Comparison of ENCODE assay signal across 22 mouse cellular contexts in the genomic region with DNA sequence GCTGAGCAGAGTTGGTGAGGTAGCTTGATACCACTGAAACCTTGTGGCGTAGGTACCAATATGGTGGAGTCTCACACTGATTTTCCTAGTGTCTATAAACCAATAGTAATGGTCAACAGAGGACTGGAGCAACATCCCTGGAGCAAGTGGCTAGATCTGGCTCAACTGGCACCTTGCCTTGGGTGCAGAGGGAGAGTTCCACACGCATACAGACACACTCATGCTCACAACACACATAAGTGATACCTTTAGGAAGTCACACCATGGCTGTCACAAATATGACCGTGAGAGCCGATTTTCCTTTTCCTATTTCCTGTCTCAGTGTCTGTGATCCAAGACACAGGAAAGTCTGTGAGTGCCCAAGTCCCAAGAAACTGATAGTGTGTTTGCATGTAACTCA. TPM values are rescaled to one million over a fixed set of nuclear protein-coding genes. Genes with fewer than 3 reads are reported as not detected.
"Had no signal": no experiment of that assay in that cellular context is flagged by ENCODE, and none has a peak within 500 bp of the region (broad histone marks: within the 10 kb centered on the region; RNA-seq: fewer than 3 reads in every experiment).

No protein-coding gene starts in this region.

- H3K4me2 ChIP-seq: limb, embryonic 13.5 days; liver, embryonic 12.5 days; liver, embryonic 15.5 days; lung, embryonic 15.5 days; midbrain, embryonic 11.5 days; neural tube, embryonic 13.5 days; stomach, embryonic 15.5 days had no signal

- DNase-seq: kidney, adult 9 months; kidney, postnatal 14 days; kidney, postnatal 4 days; layer of hippocampus, postnatal 36 days; liver; lung, adult 18-20 months; lung, postnatal 10 days; lung, postnatal 36 days; midbrain, embryonic 14.5 days; retina, postnatal 1 day; right cerebral cortex, postnatal 25 days; spleen, adult 18-20 months; thymus, postnatal 25 days had no signal

- H3K4me3 ChIP-seq: limb, embryonic 10.5 days; limb, embryonic 13.5 days; liver, embryonic 12.5 days; liver, embryonic 15.5 days; lung, embryonic 15.5 days; neural tube, embryonic 13.5 days; stomach, embryonic 15.5 days had no signal

- H3K4me1 ChIP-seq: liver, embryonic 12.5 days; liver, embryonic 15.5 days; lung, embryonic 15.5 days; neural tube, embryonic 13.5 days; stomach, embryonic 15.5 days had no signal

- H3K27ac ChIP-seq: limb, embryonic 10.5 days; limb, embryonic 13.5 days; liver, embryonic 12.5 days; liver, embryonic 15.5 days; lung, embryonic 15.5 days; neural tube, embryonic 13.5 days; stomach, embryonic 15.5 days had no signal

- H3K27me3 ChIP-seq: limb, embryonic 13.5 days; liver, embryonic 15.5 days; lung, embryonic 15.5 days; neural tube, embryonic 13.5 days; stomach, embryonic 15.5 days had no signal

RNA-seq across cellular contexts. Expression of a gene that starts 3.2 kb away (rescaled TPM):
- total RNA-seq: neutrophil, adult 5-6 weeks had no signal

RNA-seq across cellular contexts. Expression of a gene that starts 58.3 kb away (rescaled TPM):
- total RNA-seq: neutrophil, adult 5-6 weeks had no signal
